In the genomic region with DNA sequence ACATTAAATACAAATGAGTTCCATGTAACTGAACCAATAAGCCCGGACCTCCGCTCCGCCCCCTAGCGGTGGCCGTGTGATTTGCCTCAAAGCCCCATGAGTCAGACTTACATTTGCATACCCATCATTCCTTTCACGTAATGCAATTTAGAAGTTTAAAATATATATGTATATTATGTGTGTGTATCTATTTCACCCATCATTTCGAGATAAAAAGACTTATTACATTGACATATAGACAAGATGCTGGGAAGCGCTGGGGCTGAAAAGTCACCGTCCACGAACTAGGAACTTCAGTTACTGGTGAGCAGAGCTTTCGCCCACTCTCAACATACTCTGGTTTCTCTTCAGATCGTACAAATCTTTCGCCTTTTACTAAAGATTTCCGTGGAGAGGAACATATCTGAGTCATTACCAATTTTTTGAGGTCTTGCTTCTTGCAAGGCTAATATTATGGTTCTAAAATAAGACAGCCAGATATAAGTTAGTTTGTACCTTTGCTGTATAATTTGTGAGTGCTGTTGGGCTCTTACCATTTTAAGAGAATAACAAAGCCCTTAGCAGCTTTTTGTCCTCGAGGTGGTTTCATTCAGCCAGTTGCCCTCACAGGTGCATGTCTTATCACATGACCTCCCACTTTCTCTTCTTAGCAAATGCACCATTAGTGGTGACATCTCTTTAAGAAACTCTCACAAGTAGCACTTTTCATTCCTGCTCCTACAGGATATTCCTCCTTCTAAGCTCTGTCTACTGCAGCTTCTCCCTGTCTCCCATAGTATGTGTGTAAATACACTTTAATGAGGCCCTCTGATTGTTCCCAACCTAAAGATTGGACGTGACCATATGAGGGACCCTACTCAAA, we compare ENCODE assay signal across 8 mouse cellular contexts. TPM values are rescaled to one million over a fixed set of nuclear protein-coding genes. Genes with fewer than 3 reads are reported as not detected.
DNase-seq lines count a peak whose midpoint lies in the region; ATAC-seq and TF ChIP-seq lines count a peak whose summit lies in the region.

No protein-coding gene starts in this region.

- H3K27ac ChIP-seq in hindbrain, embryonic 11.5 days (ENCODE audit: low read depth, low read length), result no peak overlapping the region
- H3K27ac ChIP-seq in hindbrain, embryonic 12.5 days, result no peak overlapping the region
- H3K27ac ChIP-seq in CH12.LX (ENCODE audit: insufficient read depth, low read depth), result no peak overlapping the region
- 0 out of 2 replicates have a peak overlapping the region, but pooled peaks have one; percentile 29 for H3K27ac ChIP-seq in liver, embryonic 15.5 days (replicated peaks)

- H3K9ac ChIP-seq in hindbrain, embryonic 11.5 days (ENCODE audit: low read depth, low read length), result no peak overlapping the region
- no peak overlapping the region for H3K9ac ChIP-seq in hindbrain, embryonic 12.5 days
- no peak overlapping the region for H3K9ac ChIP-seq in CH12.LX (ENCODE audit: insufficient read depth, low read depth)
- H3K9ac ChIP-seq in liver, embryonic 15.5 days, result no peak overlapping the region

- H3K79me2 ChIP-seq in CH12.LX (replicated peaks; ENCODE audit: control insufficient read depth, extremely low read depth, insufficient read depth, poor library complexity, severe bottlenecking), result no peaks in the 10 kb centered on the region

- DNase-seq in hindbrain, embryonic 11.5 days (ENCODE audit: low spot score), result peak; percentile 72
- DNase-seq in CH12.LX (ENCODE audit: extremely low read depth), result peak; percentile 96
- peak; percentile 57 for DNase-seq in adrenal gland, adult 2 months
- DNase-seq in forelimb bud, embryonic 11.5 days (ENCODE audit: low read depth, low spot score), result peak; percentile 68
- peak; percentile 53 for DNase-seq in spleen, adult 12 weeks (ENCODE audit: low spot score)
- no peak for DNase-seq in left cerebral cortex, adult 11 months (ENCODE audit: low spot score)

- peak; percentile 99 for TF ChIP-seq POLR2A in CH12.LX (IDR thresholded peaks at IDR 0.05; ENCODE audit: low read depth, low read length)

- in situ Hi-C loops in CH12.LX (cut with MboI; ENCODE audit: low pct_ligation_motif_present, low pct_unique_long_range_greater_than_20kb, low sequenced_read_pairs), result no loop called here

- TF ChIP-seq CTCF in CH12.LX (conservative IDR thresholded peaks at IDR 0.05 in 1 of 2, IDR thresholded peaks at IDR 0.05 in 1 of 2; ENCODE audit: low read depth in 2 of 2, low read length in 2 of 2), result peak; percentile 86 to 98

- dilution Hi-C loops in CH12.LX (cut with MboI; ENCODE audit: extremely low pct_ligation_motif_present, extremely low pct_unique_long_range_greater_than_20kb, low sequenced_read_pairs), result no loop called here

- H3K4me2 ChIP-seq in hindbrain, embryonic 11.5 days (replicated peaks; ENCODE audit: low read depth, low read length), result no peak overlapping the region
- no peak overlapping the region for H3K4me2 ChIP-seq in hindbrain, embryonic 12.5 days (replicated peaks)
- peak overlapping the region; percentile 39; the same call in 1 of the 2 replicates for H3K4me2 ChIP-seq in CH12.LX (ENCODE audit: insufficient read depth, low read depth, poor library complexity, severe bottlenecking)
- no peak overlapping the region for H3K4me2 ChIP-seq in liver, embryonic 15.5 days

- H3K4me3 ChIP-seq in hindbrain, embryonic 11.5 days (ENCODE audit: low read depth, low read length), result no peak overlapping the region
- no peak overlapping the region for H3K4me3 ChIP-seq in hindbrain, embryonic 12.5 days
- H3K4me3 ChIP-seq in CH12.LX (replicated peaks in 1 of 3; ENCODE audit: low read depth in 2 of 3, low read length in 2 of 3, poor library complexity in 1 of 3), result no peak overlapping the region
- H3K4me3 ChIP-seq in liver, embryonic 15.5 days (replicated peaks), result no peak overlapping the region

- no peaks in the 10 kb centered on the region for H3K4me1 ChIP-seq in hindbrain, embryonic 11.5 days (replicated peaks; ENCODE audit: control insufficient read depth, insufficient read depth, low read length)
- H3K4me1 ChIP-seq in hindbrain, embryonic 12.5 days, result peaks cover 4% of the 10 kb centered on the region
- peaks cover 41 to 68% of the 10 kb centered on the region in 2 experiments for H3K4me1 ChIP-seq in CH12.LX (ENCODE audit: control insufficient read depth in 1 of 2, insufficient read depth in 2 of 2)
- no peaks in the 10 kb centered on the region for H3K4me1 ChIP-seq in liver, embryonic 15.5 days (replicated peaks)

- ATAC-seq in hindbrain, embryonic 11.5 days (ENCODE audit: low FRiP score), result no peak
- ATAC-seq in hindbrain, embryonic 12.5 days (ENCODE audit: low FRiP score), result no peak
- peak; percentile 76 for ATAC-seq in liver, embryonic 15.5 days (ENCODE audit: insufficient read depth)

- TF ChIP-seq RAD21 in CH12.LX (IDR thresholded peaks at IDR 0.05; ENCODE audit: low read depth, low read length), result peak; percentile 5; the same call in 1 of the 2 replicates

- WGBS in hindbrain, embryonic 11.5 days, result 7% methylated on average over 16 of the region's 16 CpGs
- 10% methylated on average over 16 of the region's 16 CpGs for WGBS in hindbrain, embryonic 12.5 days
- 3% methylated on average over 16 of the region's 16 CpGs for WGBS in liver, embryonic 15.5 days (ENCODE audit: insufficient replicate concordance)

- no peaks in the 10 kb centered on the region for H3K27me3 ChIP-seq in hindbrain, embryonic 11.5 days (ENCODE audit: control insufficient read depth, insufficient read depth, low read length)
- H3K27me3 ChIP-seq in hindbrain, embryonic 12.5 days, result no peaks in the 10 kb centered on the region
- no peaks in the 10 kb centered on the region for H3K27me3 ChIP-seq in CH12.LX (replicated peaks)
- H3K27me3 ChIP-seq in liver, embryonic 15.5 days, result no peaks in the 10 kb centered on the region

- no peaks in the 10 kb centered on the region for H3K36me3 ChIP-seq in hindbrain, embryonic 11.5 days (ENCODE audit: control insufficient read depth, insufficient read depth, low read length)
- H3K36me3 ChIP-seq in hindbrain, embryonic 12.5 days, result 0 out of 2 replicates have a peak, but pooled peaks cover 4% of the 10 kb centered on the region
- no peaks in the 10 kb centered on the region for H3K36me3 ChIP-seq in CH12.LX (replicated peaks in 1 of 2; ENCODE audit: control insufficient read depth in 1 of 2, insufficient read depth in 1 of 2, low read length in 1 of 2)
- no peaks in the 10 kb centered on the region for H3K36me3 ChIP-seq in liver, embryonic 15.5 days (replicated peaks)

- H3K9me3 ChIP-seq in hindbrain, embryonic 11.5 days (ENCODE audit: control insufficient read depth, low read length), result no peaks in the 10 kb centered on the region
- H3K9me3 ChIP-seq in hindbrain, embryonic 12.5 days (replicated peaks), result no peaks in the 10 kb centered on the region
- no peaks in the 10 kb centered on the region for H3K9me3 ChIP-seq in CH12.LX (replicated peaks; ENCODE audit: low read length)
- no peaks in the 10 kb centered on the region for H3K9me3 ChIP-seq in liver, embryonic 15.5 days (replicated peaks)

- TF ChIP-seq EP300 in CH12.LX (IDR thresholded peaks at IDR 0.05; ENCODE audit: low read length), result peak; percentile 68

TF ChIP-seq in CH12.LX, 34 proteins besides CTCF, POLR2A, EP300 and RAD21 (continues in another document):
- TF ChIP-seq KAT2A (IDR thresholded peaks at IDR 0.05; ENCODE audit: insufficient replicate concordance, low read length), result no peak
- 0 out of 2 replicates have a peak, but pooled peaks have one; percentile 21 for TF ChIP-seq NRF1 (IDR thresholded peaks at IDR 0.05; ENCODE audit: low read depth, low read length)
- TF ChIP-seq CHD1 (IDR thresholded peaks at IDR 0.05; ENCODE audit: low read depth, low read length), result no peak
- TF ChIP-seq MAX (IDR thresholded peaks at IDR 0.05; ENCODE audit: low read length), result peak; percentile 83; the same call in 1 of the 2 replicates
- TF ChIP-seq POLR2AphosphoS2 (IDR thresholded peaks at IDR 0.05; ENCODE audit: low read depth, low read length), result peak; percentile 100
- TF ChIP-seq MXI1 (IDR thresholded peaks at IDR 0.05; ENCODE audit: low read depth, low read length), result no peak
- TF ChIP-seq SMC3 (IDR thresholded peaks at IDR 0.05; ENCODE audit: low read depth, low read length), result peak; percentile 32
- peak; percentile 51; the same call in 1 of the 2 replicates for TF ChIP-seq MAFK (IDR thresholded peaks at IDR 0.05; ENCODE audit: insufficient replicate concordance, low read length)
- TF ChIP-seq IRF4 (IDR thresholded peaks at IDR 0.05; ENCODE audit: low read depth, low read length), result peak; percentile 55
- TF ChIP-seq USF1 (IDR thresholded peaks at IDR 0.05; ENCODE audit: low read depth, low read length), result peak; percentile 53
- TF ChIP-seq MYC (IDR thresholded peaks at IDR 0.05; ENCODE audit: low read depth, low read length), result peak; percentile 57
- TF ChIP-seq USF2 (conservative IDR thresholded peaks at IDR 0.05; ENCODE audit: low read depth, low read length), result peak; percentile 68; the same call in 1 of the 2 replicates
- TF ChIP-seq ZKSCAN1 (IDR thresholded peaks at IDR 0.05; ENCODE audit: borderline replicate concordance, low read depth, low read length), result no peak
- TF ChIP-seq ZNF384 (IDR thresholded peaks at IDR 0.05; ENCODE audit: low read depth, low read length), result no peak
- TF ChIP-seq ZMIZ1 (IDR thresholded peaks at IDR 0.05; ENCODE audit: low read depth, low read length), result peak; percentile 100
- no peak for TF ChIP-seq UBTF (IDR thresholded peaks at IDR 0.05; ENCODE audit: low read depth, low read length)
- TF ChIP-seq SIN3A (IDR thresholded peaks at IDR 0.05; ENCODE audit: low read length), result peak; percentile 97
- 0 out of 2 replicates have a peak, but pooled peaks have one; percentile 72 for TF ChIP-seq E2F4 (IDR thresholded peaks at IDR 0.05; ENCODE audit: insufficient replicate concordance, low read depth, low read length)
- TF ChIP-seq BHLHE40 (IDR thresholded peaks at IDR 0.05; ENCODE audit: low read depth, low read length), result peak; percentile 93
- TF ChIP-seq ETS1 (conservative IDR thresholded peaks at IDR 0.05; ENCODE audit: low read depth, low read length), result peak; percentile 96
- no peak; the same call in 1 of the 2 replicates for TF ChIP-seq ZC3H11A (IDR thresholded peaks at IDR 0.05; ENCODE audit: low read depth, low read length)
- peak; percentile 94 for TF ChIP-seq NELFE (IDR thresholded peaks at IDR 0.05; ENCODE audit: low read depth, low read length)
- no peak for TF ChIP-seq PAX5 (IDR thresholded peaks at IDR 0.05; ENCODE audit: low read length)

RNA-seq across cellular contexts. Expression of a gene that starts 25.6 kb away (rescaled TPM):
- polyA plus RNA-seq in hindbrain, embryonic 11.5 days (2014; fragmentation: Nextera tagmentation; extraction: Ambion mirVana), result 5.5 and 8.0 TPM in 2 replicates
- 5.9 and 7.8 TPM in 2 replicates for polyA plus RNA-seq in hindbrain, embryonic 12.5 days (2016; fragmentation: Nextera tagmentation; extraction: Ambion mirVana)
- total RNA-seq in CH12.LX (2012; rRNA removed), result 0.21 and 0.29 TPM in 2 replicates
- total RNA-seq in CH12.LX (2014; rRNA removed), result 1.1 and 1.4 TPM in 2 replicates
- polyA plus RNA-seq in CH12.LX (2012; ENCODE audit: insufficient read length, low read depth), result 1.2 and 1.8 TPM in 2 replicates
- total RNA-seq in adrenal gland, adult 2 months (2021), result 1 to 10 TPM; 4.9 to 5.6 TPM
- 12.8 and 15.1 TPM in 2 replicates for polyA plus RNA-seq in adrenal gland, adult 2 months (2012; rRNA removed)
- 1.1 TPM in 2 replicates for polyA plus RNA-seq in liver, embryonic 15.5 days (2015; fragmentation: Nextera tagmentation; extraction: Ambion mirVana)
